Mouse (Mus musculus) midbrain, embryonic 16.5 days (tissue): ENCODE data around the gene Hsd17b14. TPM values are rescaled to one million over a fixed set of nuclear protein-coding genes. Genes with fewer than 3 reads are reported as not detected.

Experiments used
- ATAC-seq: fragments of 200-750 bp; cut with Nextera tagmentation; 2 replicates; pipeline ENCODE4 v1.8.0; 2017; ENCODE audit warnings: moderate TSS enrichment
- H3K27ac ChIP-seq: fragments of 300-500 bp; sonication (generic); 2 replicates; pipeline ENCODE4 v1.5.1; 2014; ENCODE audit warnings: mild to moderate bottlenecking, low read length, mixed read lengths
- H3K27me3 ChIP-seq: fragments of 300-500 bp; sonication (generic); 2 replicates; pipeline ENCODE4 v1.6.1; 2014; ENCODE audit warnings: low read depth, low read length, mixed read lengths; ENCODE audit not compliant: control insufficient read depth, insufficient read depth
- H3K36me3 ChIP-seq: fragments of 300-500 bp; sonication (generic); 2 replicates; pipeline ENCODE4 v1.6.1; 2014; ENCODE audit warnings: mild to moderate bottlenecking, low read length, moderate library complexity, mixed read lengths; ENCODE audit not compliant: control insufficient read depth, insufficient read depth
- H3K4me1 ChIP-seq: fragments of 300-500 bp; sonication (generic); 2 replicates; pipeline ENCODE4 v1.6.1; 2014; ENCODE audit warnings: mild to moderate bottlenecking, low read length, mixed read lengths; ENCODE audit not compliant: control insufficient read depth, insufficient read depth
- H3K4me2 ChIP-seq: fragments of 300-500 bp; sonication (generic); 2 replicates; pipeline ENCODE4 v1.6.1; 2014; ENCODE audit warnings: mild to moderate bottlenecking, low read length, mixed read lengths
- H3K4me3 ChIP-seq: fragments of 300-500 bp; sonication (generic); 2 replicates; pipeline ENCODE4 v1.5.1; 2014; ENCODE audit warnings: low read depth, mild to moderate bottlenecking, low read length, moderate library complexity, mixed read lengths
- H3K9ac ChIP-seq: fragments of 300-500 bp; sonication (generic); 2 replicates; pipeline ENCODE4 v1.6.1; 2014; ENCODE audit warnings: low read depth, low read length, mixed read lengths
- H3K9me3 ChIP-seq: fragments of 300-500 bp; sonication (generic); replicated peaks from 2 replicates; pipeline ENCODE4 v1.6.1; 2014; ENCODE audit warnings: mild to moderate bottlenecking, low read length, mixed read lengths; ENCODE audit not compliant: control insufficient read depth, poor library complexity, severe bottlenecking
- WGBS: fragments of 180-500 bp; shearing (Covaris S2); extraction: QIAGEN DNeasy Blood & Tissue Kit; methylation state at CpG from one replicate; pipeline ENCODE4 v1.1.7; 2014; 5-methylcytosine and 5-hydroxymethylcytosine counted together
- polyA plus RNA-seq: library from polyadenylated mRNA; unstranded; fragments of >200 nt; fragmentation: Nextera tagmentation; extraction: Ambion mirVana; gene quantifications from 2 replicates; pipeline ENCODE4 v1.2.1, GENCODE M21; 2015

Hsd17b14 gene
- polyA plus RNA-seq, 1 experiment from 2014 or later = 0.21 TPM

GRCm38 (mm10) chr7:45544525-45544924 lies 10.2 kb upstream of the Hsd17b14 start:
- Histone ChIP-seq H3K4me2 (no peak overlapping the region), H3K9ac (no peak overlapping the region), H3K27ac (no peak overlapping the region), H3K36me3 (no peaks in the 10 kb centered on the region), H3K9me3 (no peaks in the 10 kb centered on the region), H3K27me3 (no peaks in the 10 kb centered on the region), H3K4me1 (no peaks in the 10 kb centered on the region), H3K4me3 (no peak overlapping the region)
- ATAC-seq = no peak
- 89% methylated on average over 1 of the region's 1 CpGs for WGBS

GRCm38 (mm10) chr7:45549641-45550436 lies 4.9 kb upstream of the Hsd17b14 start:
- no peaks in the 10 kb centered on the region for H3K36me3 ChIP-seq
- H3K9me3 ChIP-seq = no peaks in the 10 kb centered on the region
- no peak overlapping the region for H3K27ac ChIP-seq
- ATAC-seq = no peak
- 85% methylated on average over 16 of the region's 16 CpGs for WGBS
- H3K27me3 ChIP-seq = no peaks in the 10 kb centered on the region
- H3K4me2 ChIP-seq = no peak overlapping the region
- H3K4me1 ChIP-seq = no peaks in the 10 kb centered on the region
- H3K9ac ChIP-seq = no peak overlapping the region
- no peak overlapping the region for H3K4me3 ChIP-seq

- Histone ChIP-seq H3K4me2 (no peak overlapping the region), H3K36me3 (no peaks in the 10 kb centered on the region), H3K4me1 (no peaks in the 10 kb centered on the region), H3K27ac (no peak overlapping the region), H3K9ac (no peak overlapping the region), H3K4me3 (no peak overlapping the region), H3K9me3 (no peaks in the 10 kb centered on the region), H3K27me3 (no peaks in the 10 kb centered on the region)
- ATAC-seq = no peak
- WGBS = 86% methylated on average over 11 of the region's 11 CpGs
Observed at GRCm38 (mm10) chr7:45550821-45551511, 3.7 kb upstream of the Hsd17b14 start.

GRCm38 (mm10) chr7:45551512-45551883 lies 3.2 kb upstream of the Hsd17b14 start:
- Histone ChIP-seq H3K4me3 (no peak overlapping the region), H3K9me3 (no peaks in the 10 kb centered on the region), H3K9ac (no peak overlapping the region), H3K36me3 (no peaks in the 10 kb centered on the region), H3K27ac (no peak overlapping the region), H3K4me1 (no peaks in the 10 kb centered on the region), H3K27me3 (no peaks in the 10 kb centered on the region), H3K4me2 (no peak overlapping the region)
- ATAC-seq = no peak
- 85% methylated on average over 8 of the region's 8 CpGs for WGBS

DNA sequence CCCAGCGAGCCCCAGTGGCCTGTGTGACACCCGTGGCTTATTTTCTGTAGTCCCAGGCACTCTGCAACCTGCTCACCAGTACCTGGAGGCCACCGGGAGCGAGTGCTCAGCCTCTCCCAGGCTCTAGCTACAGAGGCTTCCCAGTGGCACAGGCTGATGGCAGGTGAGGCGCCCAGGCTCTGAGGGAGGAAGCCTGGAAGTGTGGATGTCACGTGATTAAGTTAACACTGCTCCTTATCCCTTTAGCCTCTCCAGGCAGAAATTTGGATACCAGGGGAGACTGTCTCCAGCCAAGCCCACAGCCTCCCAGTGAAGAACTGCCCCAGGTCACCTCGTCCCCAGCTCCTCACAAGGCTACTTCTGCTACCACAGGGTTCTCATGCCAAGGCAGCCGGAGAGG lies 1.2 kb upstream of the Hsd17b14 start:
- Histone ChIP-seq H3K4me3 (no peak overlapping the region), H3K27me3 (no peaks in the 10 kb centered on the region), H3K36me3 (no peaks in the 10 kb centered on the region), H3K4me1 (no peaks in the 10 kb centered on the region), H3K27ac (no peak overlapping the region), H3K9ac (no peak overlapping the region), H3K4me2 (no peak overlapping the region), H3K9me3 (no peaks in the 10 kb centered on the region)
- ATAC-seq = no peak
- WGBS = 62% methylated on average over 8 of the region's 8 CpGs

DNA sequence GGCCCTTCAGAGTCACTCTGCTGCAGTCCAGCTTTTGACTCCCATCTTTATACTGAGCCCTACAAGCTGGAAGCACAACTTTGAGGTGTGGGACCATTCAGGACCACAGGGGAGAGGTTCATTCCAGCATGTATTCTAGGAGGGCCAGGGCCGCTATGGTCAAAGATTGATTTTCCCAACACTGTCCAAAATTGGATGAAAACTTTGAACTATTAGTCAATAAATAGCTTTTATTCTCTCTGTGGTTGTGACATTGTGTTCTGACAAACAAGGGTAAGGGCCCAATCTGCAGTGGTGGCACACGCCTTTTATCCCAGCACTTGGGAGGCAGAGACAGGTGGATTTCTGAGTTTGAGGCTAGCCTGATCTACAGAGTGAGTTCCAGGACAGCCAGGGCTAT lies 703 bp upstream of the Hsd17b14 start:
- Histone ChIP-seq H3K9me3 (no peaks in the 10 kb centered on the region), H3K4me3 (no peak overlapping the region), H3K4me1 (no peaks in the 10 kb centered on the region), H3K4me2 (no peak overlapping the region), H3K36me3 (no peaks in the 10 kb centered on the region), H3K9ac (no peak overlapping the region), H3K27ac (no peak overlapping the region), H3K27me3 (no peaks in the 10 kb centered on the region)
- 87% methylated on average over 2 of the region's 2 CpGs for WGBS
- no peak for ATAC-seq

DNA sequence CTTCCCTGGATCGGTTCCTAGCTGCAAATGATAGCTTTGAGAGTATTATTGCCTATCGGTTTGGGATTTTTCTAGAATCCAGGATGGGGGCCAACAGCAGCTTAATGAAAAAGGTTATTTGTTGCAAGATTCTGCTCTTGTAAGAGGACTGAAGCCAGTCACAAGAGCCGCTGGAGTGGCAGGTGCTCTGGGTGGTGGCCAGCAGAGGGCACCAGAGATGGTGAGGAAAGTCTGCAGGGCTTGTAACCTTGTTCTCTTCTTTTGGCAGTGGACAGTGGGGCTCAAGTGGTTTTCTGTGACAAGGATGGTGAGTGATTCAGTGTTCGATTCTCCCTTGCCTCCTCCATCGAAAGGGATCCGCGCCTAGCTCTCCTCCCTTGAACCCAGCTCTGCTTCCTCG lies 1.1 kb downstream of the Hsd17b14 start:
- Histone ChIP-seq H3K4me3 (no peak overlapping the region), H3K36me3 (no peaks in the 10 kb centered on the region), H3K4me2 (no peak overlapping the region), H3K27me3 (no peaks in the 10 kb centered on the region), H3K27ac (no peak overlapping the region), H3K4me1 (no peaks in the 10 kb centered on the region; the same call in 1 of the 2 replicates), H3K9me3 (no peaks in the 10 kb centered on the region), H3K9ac (no peak overlapping the region)
- no peak for ATAC-seq
- WGBS = 23% methylated on average over 8 of the region's 8 CpGs

- H3K4me3 ChIP-seq = no peak overlapping the region
- H3K27ac ChIP-seq = no peak overlapping the region
- no peak for ATAC-seq
- no peaks in the 10 kb centered on the region for H3K9me3 ChIP-seq
- no peaks in the 10 kb centered on the region for H3K27me3 ChIP-seq
- H3K4me2 ChIP-seq = no peak overlapping the region
- 60% methylated on average over 6 of the region's 6 CpGs for WGBS
- H3K4me1 ChIP-seq = peaks cover 3% of the 10 kb centered on the region; the same call in 1 of the 2 replicates
- H3K9ac ChIP-seq = no peak overlapping the region
- no peaks in the 10 kb centered on the region for H3K36me3 ChIP-seq
Observed at GRCm38 (mm10) chr7:45558907-45559306, 4.2 kb downstream of the Hsd17b14 start.

GRCm38 (mm10) chr7:45560241-45560640 lies 5.5 kb downstream of the Hsd17b14 start:
- 88% methylated on average over 7 of the region's 7 CpGs for WGBS
- Histone ChIP-seq H3K27ac (no peak overlapping the region), H3K9me3 (no peaks in the 10 kb centered on the region), H3K4me3 (no peak overlapping the region), H3K4me2 (no peak overlapping the region), H3K4me1 (peaks cover 3% of the 10 kb centered on the region; the same call in 1 of the 2 replicates), H3K36me3 (no peaks in the 10 kb centered on the region), H3K27me3 (no peaks in the 10 kb centered on the region), H3K9ac (no peak overlapping the region)
- ATAC-seq = no peak
